Mouse (Mus musculus) lung, embryonic 16.5 days (tissue): ENCODE measurements around the gene Ubxn11. TPM values are rescaled to one million over a fixed set of nuclear protein-coding genes. Genes with fewer than 3 reads are reported as not detected.

Experiments
- ATAC-seq: fragments of 200-750 bp; cut with Nextera tagmentation; 2 replicates; pipeline ENCODE4 v1.8.0; 2017; ENCODE audit warnings: low read depth, mild to moderate bottlenecking, moderate library complexity
- H3K27ac ChIP-seq: fragments of 300-500 bp; sonication (generic); 2 replicates; pipeline ENCODE4 v1.5.1; 2014; ENCODE audit warnings: mild to moderate bottlenecking, control low read depth, low read length
- H3K27me3 ChIP-seq: fragments of 300-500 bp; sonication (generic); 2 replicates; pipeline ENCODE4 v1.6.1; 2014; ENCODE audit warnings: low read depth, low read length, mixed read lengths; ENCODE audit not compliant: control insufficient read depth, insufficient read depth
- H3K36me3 ChIP-seq: fragments of 300-500 bp; sonication (generic); 2 replicates; pipeline ENCODE4 v1.6.1; 2014; ENCODE audit warnings: low read length; ENCODE audit not compliant: control insufficient read depth, insufficient read depth
- H3K4me1 ChIP-seq: fragments of 300-500 bp; sonication (generic); replicated peaks from 2 replicates; pipeline ENCODE4 v1.6.1; 2014; ENCODE audit warnings: low read length, mixed read lengths; ENCODE audit not compliant: control insufficient read depth, insufficient read depth
- H3K4me2 ChIP-seq: fragments of 300-500 bp; sonication (generic); 2 replicates; pipeline ENCODE4 v1.6.1; 2014; ENCODE audit warnings: low read depth, low read length, control low read depth
- H3K4me3 ChIP-seq: fragments of 300-500 bp; sonication (generic); 2 replicates; pipeline ENCODE4 v1.5.1; 2014; ENCODE audit warnings: mild to moderate bottlenecking, low read length, control low read depth
- H3K9ac ChIP-seq: fragments of 300-500 bp; sonication (generic); 2 replicates; pipeline ENCODE4 v1.6.1; 2014; ENCODE audit warnings: low read length, control low read depth
- H3K9me3 ChIP-seq: fragments of 300-500 bp; sonication (generic); 2 replicates; pipeline ENCODE4 v1.6.1; 2016; ENCODE audit warnings: low read length; ENCODE audit not compliant: control insufficient read depth
- WGBS: fragments of 180-500 bp; shearing (Covaris S2); extraction: QIAGEN DNeasy Blood & Tissue Kit; methylation state at CpG from one replicate; pipeline ENCODE4 v1.1.7; 2014; 5-methylcytosine and 5-hydroxymethylcytosine counted together
- polyA plus RNA-seq: library from polyadenylated mRNA; unstranded; fragments of >200 nt; fragmentation: Nextera tagmentation; extraction: Ambion mirVana; gene quantifications from 2 replicates; pipeline ENCODE4 v1.2.1, GENCODE M21; 2015

Ubxn11 gene
- polyA plus RNA-seq, 1 experiment from 2014 or later, result 14.9 TPM

- no peak overlapping the region for H3K4me2 ChIP-seq
- H3K4me3 ChIP-seq, result no peak overlapping the region
- no peaks in the 10 kb centered on the region for H3K9me3 ChIP-seq
- WGBS, result 86% methylated on average over 5 of the region's 6 CpGs
- no peak overlapping the region for H3K9ac ChIP-seq
- ATAC-seq, result no peak
- peaks cover 8% of the 10 kb centered on the region; the same call in 1 of the 2 replicates for H3K36me3 ChIP-seq
- no peak overlapping the region for H3K27ac ChIP-seq
- H3K27me3 ChIP-seq, result no peaks in the 10 kb centered on the region
- H3K4me1 ChIP-seq, result no peaks in the 10 kb centered on the region
Measured at GRCm38 (mm10) chr4:134164591-134164990, 62.2 kb downstream of the Ubxn11 start.

- Histone ChIP-seq H3K4me1 (no peaks in the 10 kb centered on the region), H3K27me3 (no peaks in the 10 kb centered on the region), H3K4me3 (no peak overlapping the region), H3K27ac (no peak overlapping the region), H3K36me3 (peaks cover 8% of the 10 kb centered on the region; the same call in 1 of the 2 replicates), H3K9ac (no peak overlapping the region), H3K9me3 (no peaks in the 10 kb centered on the region), H3K4me2 (no peak overlapping the region)
- ATAC-seq, result no peak
- WGBS, result 68% methylated on average over 6 of the region's 6 CpGs
Measured at GRCm38 (mm10) chr4:134165024-134165423, 62.7 kb downstream of the Ubxn11 start.

- ATAC-seq, result no peak
- Histone ChIP-seq H3K36me3 (peaks cover 8% of the 10 kb centered on the region; the same call in 1 of the 2 replicates), H3K9me3 (no peaks in the 10 kb centered on the region), H3K27me3 (no peaks in the 10 kb centered on the region), H3K4me1 (no peaks in the 10 kb centered on the region), H3K4me3 (no peak overlapping the region), H3K4me2 (no peak overlapping the region), H3K27ac (no peak overlapping the region), H3K9ac (no peak overlapping the region)
- WGBS, result 90% methylated on average over 3 of the region's 3 CpGs
Measured at GRCm38 (mm10) chr4:134165548-134166465, 63.4 kb downstream of the Ubxn11 start.

GRCm38 (mm10) chr4:134166906-134167305, 64.5 kb downstream of the Ubxn11 start:
- WGBS, result 91% methylated on average over 3 of the region's 3 CpGs
- no peaks in the 10 kb centered on the region for H3K9me3 ChIP-seq
- H3K4me2 ChIP-seq, result no peak overlapping the region
- H3K27ac ChIP-seq, result no peak overlapping the region
- no peaks in the 10 kb centered on the region for H3K4me1 ChIP-seq
- no peak for ATAC-seq
- H3K36me3 ChIP-seq, result peaks cover 8% of the 10 kb centered on the region; the same call in 1 of the 2 replicates
- no peak overlapping the region for H3K4me3 ChIP-seq
- H3K27me3 ChIP-seq, result no peaks in the 10 kb centered on the region
- H3K9ac ChIP-seq, result no peak overlapping the region

GRCm38 (mm10) chr4:134172391-134172790, 70.0 kb downstream of the Ubxn11 start:
- Histone ChIP-seq H3K4me2 (no peak overlapping the region), H3K9me3 (no peaks in the 10 kb centered on the region), H3K4me1 (no peaks in the 10 kb centered on the region), H3K27me3 (no peaks in the 10 kb centered on the region), H3K27ac (no peak overlapping the region), H3K9ac (no peak overlapping the region), H3K4me3 (no peak overlapping the region), H3K36me3 (peaks cover 4% of the 10 kb centered on the region; the same call in 1 of the 2 replicates)
- no peak for ATAC-seq
- 61% methylated on average over 3 of the region's 3 CpGs for WGBS

Other genes with a start within 250 kb of the Ubxn11 start
- gene Rps6ka1, start 214.8 kb upstream of the Ubxn11 start, polyA plus RNA-seq, result 46.1 and 46.2 TPM in 2 replicates
- 2,552 and 2,841 TPM in 2 replicates for gene Hmgn2, start 133.9 kb upstream of the Ubxn11 start, polyA plus RNA-seq
- 44.2 and 44.5 TPM in 2 replicates for gene Dhdds, start 101.7 kb upstream of the Ubxn11 start, polyA plus RNA-seq
- gene Lin28a, start 83.7 kb upstream of the Ubxn11 start, polyA plus RNA-seq, result not detected in 2 replicates
- not detected in 2 replicates for gene Zfp683, start 48.7 kb upstream of the Ubxn11 start, polyA plus RNA-seq
- gene Crybg2, start 41.8 kb upstream of the Ubxn11 start, polyA plus RNA-seq, result 4.2 and 7.0 TPM in 2 replicates
- 23.8 and 24.7 TPM in 2 replicates for gene Cd52, start 7.5 kb upstream of the Ubxn11 start, polyA plus RNA-seq
- gene Sh3bgrl3, start 26.2 kb downstream of the Ubxn11 start, polyA plus RNA-seq, result 466 and 467 TPM in 2 replicates
- 51.9 and 56.1 TPM in 2 replicates for gene Cep85, start 84.5 kb downstream of the Ubxn11 start, polyA plus RNA-seq
- gene Gm7534, start 100.4 kb downstream of the Ubxn11 start, polyA plus RNA-seq, result not detected in 2 replicates
- 0.23 and 0.87 TPM in 2 replicates for gene Catsper4, start 124.8 kb downstream of the Ubxn11 start, polyA plus RNA-seq
- gene Cnksr1, start 135.8 kb downstream of the Ubxn11 start, polyA plus RNA-seq, result 12.6 and 14.2 TPM in 2 replicates
- gene E130218I03Rik, start 141.1 kb downstream of the Ubxn11 start, polyA plus RNA-seq, result 0.48 and 0.80 TPM in 2 replicates
- gene Zfp593, start 143.0 kb downstream of the Ubxn11 start, polyA plus RNA-seq, result 10.9 and 12.6 TPM in 2 replicates
- gene Gm30191, start 144.4 kb downstream of the Ubxn11 start, polyA plus RNA-seq, result not detected in 2 replicates
- 9.0 and 11.0 TPM in 2 replicates for gene Grrp1, start 151.5 kb downstream of the Ubxn11 start, polyA plus RNA-seq
- gene Pdik1l, start 185.3 kb downstream of the Ubxn11 start, polyA plus RNA-seq, result 23.3 and 23.4 TPM in 2 replicates
- 2.6 and 3.1 TPM in 2 replicates for gene Trim63, start 212.6 kb downstream of the Ubxn11 start, polyA plus RNA-seq
- gene Slc30a2, start 240.6 kb downstream of the Ubxn11 start, polyA plus RNA-seq, result 0.29 and 0.43 TPM in 2 replicates